Mouse (Mus musculus) lung, adult 2 months (tissue): ENCODE results near the gene Olfr1423. TPM values are rescaled to one million over a fixed set of nuclear protein-coding genes. Genes with fewer than 3 reads are reported as not detected.
"Not testable (repeated sequence)": the region's sequence is repeated elsewhere in the genome, so short reads cannot be mapped to it uniquely, and the experiment has no call there.

Source experiments
- DNase-seq: peaks from one replicate; pipeline ENCODE4 v3.0.0; 2022
- H3K4me1 ChIP-seq: fragments of 200-500 bp; 2 replicates; pipeline ENCODE4 v1.6.1; 2011; ENCODE audit warnings: low read length; ENCODE audit not compliant: control insufficient read depth, insufficient read depth
- H3K4me3 ChIP-seq: fragments of 200-500 bp; replicated peaks from 2 replicates; pipeline ENCODE3; 2011; ENCODE audit warnings: low read depth, mild to moderate bottlenecking, control low read depth, low read length; ENCODE audit errors: extremely low read depth
- CTCF ChIP-seq: fragments of 200-500 bp; IDR thresholded peaks from 2 replicates; pipeline ENCODE4 v1.5.1; 2011; ENCODE audit warnings: mild to moderate bottlenecking, low read length, control low read depth; ENCODE audit not compliant: insufficient read depth
- POLR2A ChIP-seq: fragments of 200-500 bp; IDR thresholded peaks from 2 replicates; pipeline ENCODE4 v1.6.1; 2011; ENCODE audit warnings: low read depth, mild to moderate bottlenecking, control low read depth, low read length, borderline replicate concordance; ENCODE audit errors: extremely low read depth
- WGBS: fragments of 180-500 bp; shearing (Covaris S2); methylation state at CpG from one replicate; pipeline ENCODE4 v1.1.7; 2018; 5-methylcytosine and 5-hydroxymethylcytosine counted together
- polyA plus RNA-seq: library from polyadenylated mRNA; depleted of rRNA; stranded (reverse); fragments of >200 nt; gene quantifications from 2 replicates; pipeline ENCODE4 v1.2.3, GENCODE M21; 2012; rRNA removed

Gene Olfr1423
- polyA plus RNA-seq = not detected in 2 replicates

DNA sequence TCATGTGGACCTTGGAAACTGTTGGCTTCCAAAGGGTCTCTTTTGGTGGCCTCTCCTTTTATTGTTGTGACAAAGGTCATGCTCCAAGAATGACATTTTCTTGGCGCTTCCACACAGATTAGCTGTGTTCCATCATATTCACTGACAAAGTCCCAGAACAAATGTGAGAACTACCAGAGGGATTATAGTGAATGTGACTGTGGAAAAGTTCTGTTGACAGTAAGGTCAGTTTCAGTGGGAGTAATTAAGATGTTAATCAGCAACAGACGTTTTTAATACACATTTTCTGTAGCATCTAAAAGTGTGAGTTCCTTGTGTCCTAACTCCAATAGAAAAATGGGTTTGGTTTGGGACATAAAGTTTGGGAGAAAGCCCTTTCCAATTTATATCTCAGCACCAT is at the start of gene Olfr1423:
Gene Olfr1423 (minus strand): TSS at position 101 of the 400 bp plus-strand sequence.
- no peak for DNase-seq
- no peak for TF ChIP-seq POLR2A
- no peak for TF ChIP-seq CTCF
- H3K4me3 ChIP-seq = no peak within 1 kb of the TSS
- WGBS = 55% methylated on average over 2 of the region's 2 CpGs
- no peaks in the 10 kb centered on the region for H3K4me1 ChIP-seq

DNA sequence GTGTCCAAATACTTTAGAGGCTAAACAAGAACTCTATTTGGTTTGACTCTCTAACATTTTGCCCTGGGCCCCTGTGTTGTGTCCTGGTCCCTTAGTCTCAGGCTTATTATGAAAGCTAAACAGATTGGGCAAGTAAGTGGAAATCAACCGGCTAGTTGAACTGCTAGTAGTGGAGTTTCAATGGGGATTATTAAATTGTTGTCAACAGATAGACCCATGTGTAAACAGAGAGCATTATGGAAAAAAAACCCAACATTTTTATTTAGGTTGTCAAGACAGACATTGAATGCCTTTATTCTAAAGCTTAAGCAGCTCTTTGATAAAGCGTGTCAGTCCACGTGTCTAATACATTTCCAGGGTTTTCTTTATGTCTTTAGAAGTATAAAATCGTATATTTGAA is 36.5 kb upstream of the Olfr1423 start, which contains the start of gene Olfr1425:
Gene Olfr1425 (minus strand): TSS at position 101 of the 400 bp plus-strand sequence.
- 82% methylated on average over 4 of the region's 4 CpGs for WGBS
- not testable (repeated sequence) for H3K4me1 ChIP-seq, DNase-seq, H3K4me3 ChIP-seq

DNA sequence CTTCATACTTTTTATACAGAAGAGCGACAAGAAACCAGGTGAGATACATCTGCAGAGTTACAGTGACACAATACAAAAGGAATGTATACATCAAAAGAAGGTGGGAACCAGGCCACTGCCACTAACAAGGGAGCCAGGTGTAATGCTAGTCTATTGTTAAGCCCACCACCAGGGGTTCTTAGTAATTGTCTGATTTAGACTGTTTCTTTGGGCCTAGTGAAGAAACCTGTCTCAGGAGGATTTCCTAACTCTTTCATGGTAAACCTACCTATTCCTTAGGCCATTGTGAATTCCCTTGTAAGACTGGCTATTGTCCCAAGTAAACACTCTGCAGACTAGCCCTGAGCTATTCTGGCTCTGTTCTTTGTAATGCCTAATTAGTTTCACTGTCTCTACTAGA is 28.4 kb upstream of the Olfr1423 start:
- H3K4me1 ChIP-seq, DNase-seq, H3K4me3 ChIP-seq: not testable (repeated sequence)
- WGBS = 58% methylated on average over 1 of the region's 1 CpGs

DNA sequence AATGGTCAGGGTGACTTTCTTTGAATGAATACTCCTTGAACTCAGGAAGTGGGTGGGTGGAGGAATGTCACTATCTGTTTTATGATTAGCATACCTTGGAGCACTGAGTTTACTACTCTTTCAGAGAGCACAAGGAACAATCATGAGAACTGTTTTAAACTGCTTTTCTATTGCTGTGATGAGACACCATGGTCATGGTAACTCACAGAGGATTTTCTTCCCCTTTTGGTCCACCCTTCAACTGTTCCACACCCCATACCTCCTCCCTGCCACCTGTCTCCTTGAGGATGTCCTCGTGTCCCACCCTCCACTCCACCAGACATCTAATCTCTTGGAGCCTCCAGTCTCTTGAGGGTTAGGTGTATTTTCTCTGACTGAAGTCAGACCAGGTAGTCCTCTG is 26.7 kb upstream of the Olfr1423 start:
- H3K4me3 ChIP-seq, DNase-seq, H3K4me1 ChIP-seq: not testable (repeated sequence)
- WGBS = 37% methylated on average over 1 of the region's 1 CpGs

DNA sequence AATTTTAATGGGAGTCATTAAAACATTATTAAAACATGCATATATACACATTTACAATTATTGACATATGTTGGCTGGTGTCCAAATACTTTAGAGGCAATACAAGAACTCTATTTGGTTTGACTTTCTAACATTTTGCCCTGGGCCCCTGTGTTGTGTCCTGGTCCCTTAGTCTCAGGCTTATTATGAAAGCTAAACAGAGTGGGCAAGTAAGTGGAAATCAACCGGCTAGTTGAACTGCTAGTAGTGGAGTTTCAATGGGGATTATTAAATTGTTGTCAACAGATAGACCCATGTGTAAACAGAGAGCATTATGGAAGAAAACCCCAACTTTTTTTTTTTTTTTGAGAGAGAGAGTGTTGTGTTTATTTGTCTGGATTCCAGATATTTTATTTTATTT is 21.5 kb upstream of the Olfr1423 start, which contains the start of gene Olfr1424:
Gene Olfr1424 (minus strand): TSS at position 101 of the 400 bp plus-strand sequence.
- not testable (repeated sequence) for DNase-seq, H3K4me1 ChIP-seq, H3K4me3 ChIP-seq
- 85% methylated on average over 1 of the region's 1 CpGs for WGBS

DNA sequence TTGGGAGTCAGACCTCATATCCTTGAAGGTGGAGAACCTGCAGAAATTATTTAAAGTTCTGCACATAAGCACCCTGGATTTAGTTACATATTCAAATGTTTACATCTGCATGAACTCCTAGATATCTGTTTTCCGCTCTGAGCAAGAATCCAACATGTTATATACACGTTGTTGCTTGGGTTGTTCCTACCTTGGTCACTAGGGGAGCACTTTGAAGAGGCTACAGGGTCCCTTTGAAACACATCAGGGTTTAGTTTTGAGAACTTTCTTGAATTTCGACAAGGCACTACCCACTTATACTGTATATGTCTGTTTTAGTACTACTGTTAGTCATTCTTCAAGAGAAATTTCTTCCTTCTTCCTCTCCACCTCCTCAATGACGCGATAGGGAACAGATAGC is 2.0 kb upstream of the Olfr1423 start:
- DNase-seq = no peak
- Histone ChIP-seq H3K4me3 (no peak overlapping the region), H3K4me1 (no peaks in the 10 kb centered on the region)
- 86% methylated on average over 5 of the region's 5 CpGs for WGBS
- TF ChIP-seq POLR2A (no peak), CTCF (no peak)

DNA sequence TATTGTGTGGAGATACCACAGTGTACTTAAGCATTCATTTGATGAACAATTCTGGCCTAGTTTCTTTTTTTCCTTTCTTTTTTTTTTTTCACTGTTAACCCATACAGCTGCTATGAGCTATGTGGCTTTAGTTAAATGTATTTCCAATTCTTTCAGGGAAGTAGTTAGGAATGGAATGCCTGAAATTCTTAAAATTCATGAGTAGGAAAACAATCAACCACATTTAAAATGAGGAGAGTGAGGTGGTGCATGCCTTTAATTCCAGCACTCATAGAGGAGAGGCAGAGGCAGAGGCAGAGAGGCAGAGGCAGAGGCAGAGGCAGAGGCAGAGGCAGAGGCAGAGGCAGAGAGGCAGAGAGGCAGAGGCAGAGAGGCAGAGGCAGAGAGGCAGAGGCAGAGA is 3.4 kb downstream of the Olfr1423 start:
- DNase-seq = no peak
- Histone ChIP-seq H3K4me1 (no peaks in the 10 kb centered on the region), H3K4me3 (no peak overlapping the region)
- TF ChIP-seq POLR2A (no peak), CTCF (no peak)

DNA sequence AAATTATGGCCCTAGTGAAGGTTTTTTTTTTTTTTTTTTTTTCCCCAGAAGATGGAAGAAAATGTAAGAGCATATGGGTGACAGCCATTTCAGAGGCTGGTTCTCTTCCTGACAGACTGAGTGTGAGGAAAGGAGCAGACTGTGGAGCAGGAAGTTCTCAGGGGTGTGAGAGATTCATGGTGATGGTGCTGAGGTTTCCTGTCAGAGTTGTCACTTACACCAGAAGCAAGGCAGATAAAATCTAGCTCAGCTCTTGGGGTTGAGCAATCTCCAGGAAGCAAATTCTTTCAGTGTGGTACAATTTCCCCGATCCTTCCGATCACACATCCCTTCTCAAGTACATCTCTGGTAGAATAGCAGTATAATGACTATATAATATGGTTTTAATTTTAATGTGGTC is 14.5 kb downstream of the Olfr1423 start:
- Histone ChIP-seq H3K4me3 (no peak overlapping the region), H3K4me1 (no peaks in the 10 kb centered on the region)
- TF ChIP-seq CTCF = no peak
- no peak for TF ChIP-seq POLR2A
- DNase-seq = no peak
- WGBS = 22% methylated on average over 2 of the region's 2 CpGs

DNA sequence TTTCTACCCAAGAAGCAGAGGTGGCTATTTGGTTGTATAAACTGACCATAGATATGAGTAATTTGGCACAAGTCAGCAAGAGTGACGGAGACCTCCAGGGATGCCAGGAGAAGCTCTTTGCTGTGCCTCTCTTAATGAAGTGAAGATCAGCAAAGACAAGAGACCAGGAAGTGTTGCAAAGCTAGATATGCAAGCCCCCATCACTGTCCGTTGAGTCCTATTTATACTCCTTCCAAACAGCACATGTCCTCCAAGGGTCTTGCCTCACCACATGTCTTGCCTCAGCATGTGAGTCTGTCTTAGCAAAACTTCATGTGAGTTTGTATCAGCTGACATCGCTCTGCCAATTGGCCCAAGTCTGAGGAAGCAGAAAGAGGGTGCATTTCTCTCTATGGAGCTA is 15.8 kb downstream of the Olfr1423 start:
- no peak for DNase-seq
- 71% methylated on average over 3 of the region's 3 CpGs for WGBS
- TF ChIP-seq POLR2A (no peak), CTCF (no peak)

DNA sequence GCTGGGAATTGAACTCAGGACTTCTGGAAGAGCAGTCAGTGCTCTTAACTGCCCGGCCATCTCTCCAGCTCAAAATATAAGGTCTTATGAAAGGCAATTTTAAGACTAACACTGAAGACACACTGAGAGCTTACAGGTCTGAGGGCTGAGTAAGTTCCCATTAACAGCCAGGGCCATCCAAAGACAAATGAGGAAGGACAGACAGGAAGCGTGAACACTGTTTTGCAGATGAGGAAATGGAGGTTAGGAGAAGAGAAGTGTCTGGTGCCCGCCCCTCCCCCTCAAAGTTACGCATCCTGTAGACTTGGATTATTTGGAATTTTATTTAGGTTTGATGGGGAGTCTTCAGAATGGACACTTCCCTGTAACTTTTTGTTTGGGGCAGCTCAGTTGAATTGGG is 17.0 kb downstream of the Olfr1423 start:
- TF ChIP-seq POLR2A (no peak), CTCF (no peak)
- 58% methylated on average over 4 of the region's 4 CpGs for WGBS
- H3K4me3 ChIP-seq = no peak overlapping the region
- H3K4me1 ChIP-seq = no peaks in the 10 kb centered on the region
- DNase-seq = no peak

More for the DNA sequence above, 15.8 kb downstream of the Olfr1423 start:
- Histone ChIP-seq H3K4me3 (no peak overlapping the region), H3K4me1 (no peaks in the 10 kb centered on the region)

DNA sequence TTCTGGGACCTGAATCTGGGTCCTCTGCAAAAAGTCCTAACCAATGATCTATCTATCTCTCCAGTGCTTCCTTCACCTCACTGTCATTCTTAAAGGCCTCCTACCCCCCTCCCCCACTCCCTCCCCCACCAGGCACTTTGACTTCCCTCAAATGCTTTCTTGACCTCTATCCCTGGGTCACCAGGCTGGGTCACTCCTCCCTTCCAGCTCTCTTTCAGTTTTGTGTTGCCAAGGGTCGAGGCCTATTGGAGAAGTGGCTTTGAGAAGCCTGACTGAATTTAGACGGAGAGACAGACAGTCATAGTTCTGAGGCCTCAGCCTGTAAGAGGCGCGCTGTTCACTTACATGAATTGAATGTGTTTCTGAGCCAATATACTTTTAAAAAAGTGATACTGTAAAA is 24.9 kb downstream of the Olfr1423 start:
- Histone ChIP-seq H3K4me1 (no peaks in the 10 kb centered on the region), H3K4me3 (no peak overlapping the region)
- 78% methylated on average over 4 of the region's 4 CpGs for WGBS
- TF ChIP-seq CTCF = no peak
- no peak for TF ChIP-seq POLR2A
- no peak for DNase-seq
